Mouse (Mus musculus): ENCODE data around the gene Tmem208.

Tmem208 gene

GRCm38 (mm10) chr8:105353583-105354135, 27.5 kb downstream of the Tmem208 start:
- no peak for DNase-seq (ENCODE audit: low read depth, low spot score)

- no peak for DNase-seq (ENCODE audit: low read depth, low spot score)
Observed at GRCm38 (mm10) chr8:105354549-105354948, 28.4 kb downstream of the Tmem208 start.

GRCm38 (mm10) chr8:105355179-105356024, 29.2 kb downstream of the Tmem208 start:
- DNase-seq (ENCODE audit: low read depth, low spot score): no peak

- no peak for DNase-seq (ENCODE audit: low read depth, low spot score)
Observed at GRCm38 (mm10) chr8:105356681-105357080, 30.5 kb downstream of the Tmem208 start.

- DNase-seq (ENCODE audit: low read depth, low spot score): no peak
Observed at GRCm38 (mm10) chr8:105359208-105359607, 33.1 kb downstream of the Tmem208 start.

- DNase-seq (ENCODE audit: low read depth, low spot score): peak; percentile 53
Observed at GRCm38 (mm10) chr8:105359646-105360045, 33.5 kb downstream of the Tmem208 start.

- DNase-seq (ENCODE audit: low read depth, low spot score): no peak
Observed at GRCm38 (mm10) chr8:105361751-105362702, 35.9 kb downstream of the Tmem208 start.

- DNase-seq (ENCODE audit: low read depth, low spot score): no peak
Observed at GRCm38 (mm10) chr8:105367107-105367506, 41.0 kb downstream of the Tmem208 start.

GRCm38 (mm10) chr8:105372473-105372872, 46.3 kb downstream of the Tmem208 start:
- no peak for DNase-seq (ENCODE audit: low read depth, low spot score)

- DNase-seq (ENCODE audit: low read depth, low spot score): no peak
Observed at GRCm38 (mm10) chr8:105373032-105373431, 46.9 kb downstream of the Tmem208 start, which contains the start of gene Plekhg4. Gene Plekhg4 (plus strand): TSS chr8:105373274.

- DNase-seq (ENCODE audit: low read depth, low spot score): no peak
Observed at GRCm38 (mm10) chr8:105374513-105374966, 48.4 kb downstream of the Tmem208 start.

GRCm38 (mm10) chr8:105378673-105379072, 52.5 kb downstream of the Tmem208 start:
- DNase-seq (ENCODE audit: low read depth, low spot score): no peak

GRCm38 (mm10) chr8:105380308-105380707, 54.2 kb downstream of the Tmem208 start:
- DNase-seq (ENCODE audit: low read depth, low spot score): no peak

- DNase-seq (ENCODE audit: low read depth, low spot score): no peak
Observed at GRCm38 (mm10) chr8:105384070-105384469, 57.9 kb downstream of the Tmem208 start.
